Mouse (Mus musculus) MEL (cell line): ENCODE results near the gene Tyms. TPM values are rescaled to one million over a fixed set of nuclear protein-coding genes. Genes with fewer than 3 reads are reported as not detected.

Experiments
- DNase-seq: peaks from one replicate; pipeline ENCODE4 v3.0.0; 2011; ENCODE audit warnings: low read depth, low spot score
- H3K27ac ChIP-seq: 2 replicates; pipeline ENCODE4 v1.5.1; 2012; ENCODE audit warnings: low read depth, mild to moderate bottlenecking, control low read depth, low read length, moderate library complexity; ENCODE audit not compliant: control insufficient read depth
- H3K27me3 ChIP-seq, 2 experiments: fragments of 150-350 bp in 1 of 2; sonication (generic) in 1 of 2; 2 replicates each; pipeline ENCODE4 v1.6.1; 2012; ENCODE audit warnings: low read length in 2 of 2, mild to moderate bottlenecking in 2 of 2, improper control_type of control experiment in 1 of 2, moderate library complexity in 1 of 2; ENCODE audit not compliant: insufficient read depth in 2 of 2, control insufficient read depth in 1 of 2
- H3K36me3 ChIP-seq, 2 experiments: 2 replicates each; pipeline ENCODE4 v1.6.1; 2012 to 2014; ENCODE audit warnings: low read length in 2 of 2, improper control_type of control experiment in 1 of 2, inconsistent platforms in 1 of 2, mild to moderate bottlenecking in 1 of 2; ENCODE audit not compliant: insufficient read depth in 2 of 2, control insufficient read depth in 1 of 2
- H3K4me1 ChIP-seq, 2 experiments: fragments of 150-350 bp in 1 of 2; sonication (generic) in 1 of 2; 2 replicates each; pipeline ENCODE4 v1.6.1; 2012; ENCODE audit warnings: low read length in 2 of 2, improper control_type of control experiment in 1 of 2, mild to moderate bottlenecking in 1 of 2; ENCODE audit not compliant: insufficient read depth in 2 of 2, control insufficient read depth in 1 of 2
- H3K4me3 ChIP-seq, 2 experiments: fragments of 150-350 bp in 1 of 2; sonication (generic) in 1 of 2; 2 replicates each; pipeline ENCODE4 v1.5.1; 2012; ENCODE audit warnings: low read depth in 2 of 2, low read length in 2 of 2, mild to moderate bottlenecking in 2 of 2, moderate library complexity in 2 of 2, control low read depth in 1 of 2, improper control_type of control experiment in 1 of 2; ENCODE audit not compliant: control insufficient read depth in 1 of 2, insufficient read depth in 1 of 2
- H3K79me2 ChIP-seq: 2 replicates; pipeline ENCODE4 v1.6.1; 2012; ENCODE audit warnings: mild to moderate bottlenecking, low read length, moderate library complexity; ENCODE audit not compliant: control insufficient read depth, poor library complexity, insufficient read depth
- H3K9ac ChIP-seq: 2 replicates; pipeline ENCODE4 v1.6.1; 2012; ENCODE audit warnings: low read depth, mild to moderate bottlenecking, control low read depth, low read length, moderate library complexity; ENCODE audit not compliant: control insufficient read depth, poor library complexity, severe bottlenecking
- H3K9me3 ChIP-seq: fragments of 150-350 bp; sonication (generic); replicated peaks from 2 replicates; pipeline ENCODE4 v1.6.1; 2012; ENCODE audit warnings: mild to moderate bottlenecking, low read length, improper control_type of control experiment, moderate library complexity; ENCODE audit not compliant: insufficient read depth
- CTCF ChIP-seq, 3 experiments: IDR thresholded peaks in 2 of 3; conservative IDR thresholded peaks in 1 of 3; 2 replicates each; pipeline ENCODE4 v1.5.1; 2011 to 2012; ENCODE audit warnings: low read length in 3 of 3, low read depth in 2 of 3, mild to moderate bottlenecking in 2 of 3, improper control_type of control experiment in 1 of 3, inconsistent platforms in 1 of 3, mixed read lengths in 1 of 3, moderate library complexity in 1 of 3; ENCODE audit not compliant: control insufficient read depth in 1 of 3, insufficient read depth in 1 of 3, poor library complexity in 1 of 3, severe bottlenecking in 1 of 3
- EP300 ChIP-seq, 2 experiments: IDR thresholded peaks; 2 replicates each; pipeline ENCODE4 v1.6.1; 2011; ENCODE audit warnings: improper control_type of control experiment in 2 of 2, low read length in 2 of 2, low read depth in 1 of 2, mild to moderate bottlenecking in 1 of 2
- ETS1 ChIP-seq: IDR thresholded peaks from 2 replicates; pipeline ENCODE4 v1.6.1; 2012; ENCODE audit warnings: low read depth, mild to moderate bottlenecking, inconsistent platforms, low read length, improper control_type of control experiment, moderate library complexity
- KAT2A ChIP-seq: conservative IDR thresholded peaks from 2 replicates; pipeline ENCODE4 v1.6.1; 2012; ENCODE audit warnings: low read depth, low read length, improper control_type of control experiment, inconsistent platforms
- MXI1 ChIP-seq: IDR thresholded peaks from 2 replicates; pipeline ENCODE4 v1.6.1; 2011; ENCODE audit warnings: mild to moderate bottlenecking, low read depth, low read length, improper control_type of control experiment
- MYC ChIP-seq: IDR thresholded peaks from 2 replicates; pipeline ENCODE4 v1.6.1; 2011; ENCODE audit warnings: low read depth, mild to moderate bottlenecking, low read length, improper control_type of control experiment, moderate library complexity
- NRF1 ChIP-seq: IDR thresholded peaks from 2 replicates; pipeline ENCODE4 v1.6.1; 2014; ENCODE audit warnings: low read depth, mild to moderate bottlenecking, inconsistent platforms, low read length, improper control_type of control experiment, moderate library complexity; ENCODE audit not compliant: poor library complexity, insufficient read depth, severe bottlenecking
- POLR2AphosphoS5 ChIP-seq: IDR thresholded peaks from 2 replicates; pipeline ENCODE4 v1.6.1; 2012; ENCODE audit warnings: low read depth, borderline replicate concordance, mild to moderate bottlenecking, inconsistent platforms, low read length, moderate library complexity, mixed read lengths
- SMC3 ChIP-seq: IDR thresholded peaks from 2 replicates; pipeline ENCODE4 v1.6.1; 2011; ENCODE audit warnings: low read depth, low read length, improper control_type of control experiment
- ZKSCAN1 ChIP-seq: IDR thresholded peaks from 2 replicates; pipeline ENCODE4 v1.6.1; 2012; ENCODE audit warnings: low read depth, mild to moderate bottlenecking, inconsistent platforms, low read length, improper control_type of control experiment, moderate library complexity
- ZMIZ1 ChIP-seq: IDR thresholded peaks from 2 replicates; pipeline ENCODE4 v1.6.1; 2012; ENCODE audit warnings: low read depth, mild to moderate bottlenecking, inconsistent platforms, low read length, improper control_type of control experiment, moderate library complexity
- polyA plus RNA-seq, 2 experiments: library from polyadenylated mRNA; stranded (reverse) in 1 of 2; unstranded in 1 of 2; fragments of >175 nt in 1 of 2; fragments of >200 nt in 1 of 2; gene quantifications; 2 replicates each; pipeline versions ENCODE4 v1.2.1 to v1.2.4; 2012; ENCODE audit warnings: low replicate concordance in 2 of 2, low read depth in 1 of 2; ENCODE audit not compliant: insufficient read length in 2 of 2, insufficient read depth in 1 of 2, missing spikeins in 1 of 2
- total RNA-seq: library from RNA; depleted of rRNA; stranded (reverse); fragments of 300-350 nt; gene quantifications from 2 replicates; pipeline ENCODE4 v1.2.3, GENCODE M21; 2012

Gene Tyms
- total and polyA plus RNA-seq, 3 experiments, result 150 to 203 TPM; not detected in 1

DNA sequence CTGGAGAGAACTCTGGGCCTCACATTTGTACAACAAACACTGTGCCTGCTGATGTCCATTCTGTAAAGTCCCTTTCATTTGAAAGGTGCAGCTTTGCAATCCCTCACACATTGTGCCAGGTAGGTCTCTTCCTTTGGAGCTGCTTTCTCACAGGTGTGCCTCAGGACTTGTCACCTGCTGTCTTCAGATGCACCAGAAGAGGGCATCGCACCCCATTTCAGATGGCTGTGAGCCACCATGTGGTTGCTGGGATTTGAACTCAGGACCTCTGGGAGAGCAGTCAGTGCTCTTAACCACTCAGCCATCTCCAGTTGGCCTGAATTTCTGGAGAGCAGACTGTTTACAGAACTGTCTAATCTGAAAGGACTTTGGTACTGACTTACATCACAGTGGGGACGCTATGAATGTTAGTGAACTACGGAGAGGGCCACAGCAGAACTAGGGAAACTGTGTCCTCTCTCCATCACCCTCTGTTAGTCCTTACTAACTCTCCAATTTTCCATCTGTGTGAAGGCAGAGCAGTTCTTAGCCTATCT is 39.2 kb upstream of the Tyms start:
- Histone ChIP-seq H3K79me2 (no peaks in the 10 kb centered on the region), H3K4me1 (no peaks in the 10 kb centered on the region), H3K9ac (no peak overlapping the region), H3K9me3 (no peaks in the 10 kb centered on the region), H3K4me3 (no peak overlapping the region), H3K36me3 (no peaks in the 10 kb centered on the region)
- TF ChIP-seq CTCF (IDR thresholded peaks at IDR 0.05 in 2 of 3, conservative IDR thresholded peaks at IDR 0.05 in 1 of 3; ENCODE audit: control insufficient read depth in 1 of 3, insufficient read depth in 1 of 3, low read depth in 2 of 3, low read length in 3 of 3, poor library complexity in 1 of 3, severe bottlenecking in 1 of 3), result peak; percentile 15 to 32 (median 30); a peak in 4 of 6 replicates
- no peak for TF ChIP-seq ZMIZ1
- peak; percentile 5; the same call in 1 of the 2 replicates for TF ChIP-seq SMC3
- TF ChIP-seq, all 39 proteins: peak for 2
- Histone ChIP-seq H3K27ac (no peak overlapping the region), H3K27me3 (no peaks in the 10 kb centered on the region; a peak in 1 of 4 replicates)
- DNase-seq, result no peak

DNA sequence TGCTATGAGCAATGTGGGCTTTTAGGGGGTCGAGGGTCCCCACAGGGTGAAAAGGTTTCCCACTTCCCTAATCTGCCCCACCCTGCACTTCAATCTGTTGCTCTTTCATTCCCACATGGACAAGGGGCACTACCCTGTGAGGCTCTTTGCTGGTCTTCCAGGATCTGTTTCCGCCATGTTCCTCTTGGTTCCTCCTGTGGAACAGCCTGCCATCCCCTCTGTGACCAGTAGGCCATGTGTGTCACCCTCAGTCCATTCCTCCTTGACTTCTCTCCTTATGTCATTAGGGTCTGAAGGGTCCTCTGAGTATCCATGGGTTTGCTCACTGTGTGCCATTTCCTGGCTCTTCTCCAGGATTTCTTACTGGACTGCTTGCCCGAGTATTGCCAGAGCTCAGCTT is 38.4 kb upstream of the Tyms start:
- TF ChIP-seq CTCF (IDR thresholded peaks at IDR 0.05 in 2 of 3, conservative IDR thresholded peaks at IDR 0.05 in 1 of 3; ENCODE audit: control insufficient read depth in 1 of 3, insufficient read depth in 1 of 3, low read depth in 2 of 3, low read length in 3 of 3, poor library complexity in 1 of 3, severe bottlenecking in 1 of 3) (peak in 1 of 3 experiments; percentile 29; a peak in 2 of 6 replicates), MXI1 (no peak)
- Histone ChIP-seq H3K36me3 (no peaks in the 10 kb centered on the region), H3K9ac (no peak overlapping the region), H3K4me3 (no peak overlapping the region), H3K79me2 (no peaks in the 10 kb centered on the region), H3K4me1 (no peaks in the 10 kb centered on the region), H3K9me3 (no peaks in the 10 kb centered on the region), H3K27me3 (no peaks in the 10 kb centered on the region; a peak in 1 of 4 replicates), H3K27ac (no peak overlapping the region)
- peak; percentile 21 for DNase-seq

GRCm38 (mm10) chr5:30111126-30111525 is 37.7 kb upstream of the Tyms start:
- Histone ChIP-seq H3K4me3 (no peak overlapping the region), H3K27me3 (no peaks in the 10 kb centered on the region; a peak in 1 of 4 replicates)

More at GRCm38 (mm10) chr5:30111126-30111525, 37.7 kb upstream of the Tyms start:
- DNase-seq, result no peak
- Histone ChIP-seq H3K4me1 (no peaks in the 10 kb centered on the region), H3K79me2 (no peaks in the 10 kb centered on the region), H3K36me3 (no peaks in the 10 kb centered on the region)
- no peak for TF ChIP-seq POLR2AphosphoS5
- TF ChIP-seq MXI1, result no peak
- no peak for TF ChIP-seq EP300 (IDR thresholded peaks at IDR 0.05; ENCODE audit: low read depth in 1 of 2, low read length in 2 of 2)
- TF ChIP-seq MYC, result no peak
- no peak for TF ChIP-seq ZKSCAN1
- TF ChIP-seq ETS1, result no peak
- no peak for TF ChIP-seq KAT2A
- no peak for TF ChIP-seq NRF1
- TF ChIP-seq, all 39 proteins: peak for 0
- Histone ChIP-seq H3K9me3 (no peaks in the 10 kb centered on the region), H3K9ac (no peak overlapping the region), H3K27ac (no peak overlapping the region)
